Mouse (Mus musculus) C2C12 (cell line): ENCODE measurements around the gene Gsdme. TPM values are rescaled to one million over a fixed set of nuclear protein-coding genes. Genes with fewer than 3 reads are reported as not detected.
A peak's percentile ranks its signal among the peaks of the same experiment; 100 is the strongest.

Source experiments
- H3K27me3 ChIP-seq: one replicate; pipeline ENCODE4 v1.6.1; 2011; ENCODE audit not compliant: control insufficient read depth, insufficient read depth, insufficient read length
- H3K36me3 ChIP-seq: one replicate; pipeline ENCODE4 v1.6.1; 2011; ENCODE audit not compliant: control insufficient read depth, insufficient read depth
- H3K4me3 ChIP-seq: one replicate; pipeline ENCODE4 v1.5.1; 2011; ENCODE audit warnings: mild to moderate bottlenecking, control low read depth; ENCODE audit not compliant: poor library complexity, insufficient read depth, severe bottlenecking
- H3K79me2 ChIP-seq: one replicate; pipeline ENCODE4 v1.6.1; 2011; ENCODE audit not compliant: control insufficient read depth, insufficient read depth
- H3K79me3 ChIP-seq: one replicate; pipeline ENCODE4 v1.6.1; 2011; ENCODE audit warnings: low read depth, control low read depth
- H3ac ChIP-seq: one replicate; pipeline ENCODE3; 2011; ENCODE audit warnings: low read depth; ENCODE audit not compliant: control insufficient read depth, insufficient read length
- CEBPB ChIP-seq: IDR thresholded peaks from one replicate; pipeline ENCODE4 v1.6.1; 2011; ENCODE audit warnings: low read depth, mild to moderate bottlenecking, control low read depth, moderate library complexity
- CTCF ChIP-seq: IDR thresholded peaks from one replicate; pipeline ENCODE4 v1.5.1; 2011; ENCODE audit not compliant: control insufficient read depth, insufficient read depth, insufficient read length
- FOSL1 ChIP-seq: IDR thresholded peaks from one replicate; pipeline ENCODE4 v1.8.0; 2011; ENCODE audit warnings: mild to moderate bottlenecking, low read length; ENCODE audit not compliant: poor library complexity, insufficient read depth, severe bottlenecking
- MAX ChIP-seq: IDR thresholded peaks from one replicate; pipeline ENCODE4 v1.6.1; 2011; ENCODE audit warnings: mild to moderate bottlenecking, control low read depth
- MYOD1 ChIP-seq: IDR thresholded peaks from one replicate; pipeline ENCODE4 v1.6.1; 2011; ENCODE audit warnings: low read depth; ENCODE audit not compliant: control insufficient read depth, insufficient read length
- MYOG ChIP-seq: IDR thresholded peaks from one replicate; pipeline ENCODE4 v1.6.1; 2011; ENCODE audit not compliant: control insufficient read depth, insufficient read length; ENCODE audit errors: extremely low read depth
- USF1 ChIP-seq: IDR thresholded peaks from one replicate; pipeline ENCODE4 v1.6.1; 2011; ENCODE audit warnings: low read depth, mild to moderate bottlenecking, control low read depth, moderate library complexity
- polyA plus RNA-seq: library from polyadenylated mRNA; unstranded; fragments of >200 nt; fragmentation: generic; extraction: Trizol; gene quantifications from one replicate; pipeline ENCODE4 v1.2.1, GENCODE M21; 2012; ENCODE audit warnings: missing spikeins

The Gsdme gene
- polyA plus RNA-seq, 1 experiment = 22.3 TPM

- Histone ChIP-seq H3K36me3 (no peaks in the 10 kb centered on the region), H3K79me3 (no peaks in the 10 kb centered on the region)
Measured at GRCm38 (mm10) chr6:50286881-50287280, 23.2 kb upstream of the Gsdme start.

GRCm38 (mm10) chr6:50279642-50280041 is 16.0 kb upstream of the Gsdme start:
- H3K79me2 ChIP-seq = no peaks in the 10 kb centered on the region
- no peaks in the 10 kb centered on the region for H3K79me3 ChIP-seq
- no peaks in the 10 kb centered on the region for H3K36me3 ChIP-seq
- no peak overlapping the region for H3ac ChIP-seq
- TF ChIP-seq FOSL1 = no peak
- no peak for TF ChIP-seq CEBPB
- TF ChIP-seq MYOG = no peak
- no peak for TF ChIP-seq MAX
- TF ChIP-seq MYOD1 = no peak
- no peak for TF ChIP-seq CTCF
- TF ChIP-seq USF1 = no peak
- H3K27me3 ChIP-seq = no peaks in the 10 kb centered on the region
- no peak overlapping the region for H3K4me3 ChIP-seq

More at GRCm38 (mm10) chr6:50286881-50287280, 23.2 kb upstream of the Gsdme start:
- no peak overlapping the region for H3K4me3 ChIP-seq
- no peaks in the 10 kb centered on the region for H3K27me3 ChIP-seq
- TF ChIP-seq CEBPB = no peak
- no peak for TF ChIP-seq MAX
- TF ChIP-seq FOSL1 = no peak
- no peak for TF ChIP-seq MYOD1
- no peak for TF ChIP-seq CTCF
- TF ChIP-seq MYOG = no peak
- H3K79me2 ChIP-seq = no peaks in the 10 kb centered on the region
- no peak overlapping the region for H3ac ChIP-seq

- no peak overlapping the region for H3ac ChIP-seq
- no peak for TF ChIP-seq MAX
- TF ChIP-seq MYOD1 = no peak
- TF ChIP-seq MYOG = no peak
- no peak for TF ChIP-seq CEBPB
- H3K36me3 ChIP-seq = no peaks in the 10 kb centered on the region
- H3K79me2 ChIP-seq = no peaks in the 10 kb centered on the region
- no peaks in the 10 kb centered on the region for H3K79me3 ChIP-seq
- no peaks in the 10 kb centered on the region for H3K27me3 ChIP-seq
- no peak overlapping the region for H3K4me3 ChIP-seq
Measured at GRCm38 (mm10) chr6:50273947-50274346, 10.3 kb upstream of the Gsdme start.

DNA sequence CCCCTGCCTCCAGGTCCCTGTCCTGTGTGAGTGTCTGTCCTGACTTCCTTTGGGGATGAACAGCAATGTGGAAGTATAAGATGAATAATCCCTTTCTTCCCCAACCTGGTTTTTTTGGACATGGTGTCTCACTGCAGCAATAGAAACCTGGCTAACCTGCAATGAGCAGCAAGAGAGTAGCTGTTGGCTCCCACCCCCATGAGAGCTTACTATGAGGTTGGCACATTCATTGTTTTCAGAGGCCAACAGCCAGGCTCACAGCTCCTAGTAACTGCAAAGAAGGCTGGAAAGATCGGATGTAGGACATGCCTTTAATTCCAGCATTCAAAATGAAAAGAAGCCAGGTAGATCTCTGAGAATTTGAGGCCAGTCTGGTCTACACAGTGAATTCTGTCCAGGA is 9.8 kb upstream of the Gsdme start:
- Histone ChIP-seq H3K79me2 (no peaks in the 10 kb centered on the region), H3ac (no peak overlapping the region), H3K36me3 (no peaks in the 10 kb centered on the region), H3K79me3 (no peaks in the 10 kb centered on the region), H3K4me3 (no peak overlapping the region), H3K27me3 (no peaks in the 10 kb centered on the region)
- no peak for TF ChIP-seq MAX
- no peak for TF ChIP-seq MYOG
- no peak for TF ChIP-seq MYOD1
- no peak for TF ChIP-seq CEBPB
- no peak for TF ChIP-seq USF1
- TF ChIP-seq CTCF = no peak
- TF ChIP-seq FOSL1 = no peak

DNA sequence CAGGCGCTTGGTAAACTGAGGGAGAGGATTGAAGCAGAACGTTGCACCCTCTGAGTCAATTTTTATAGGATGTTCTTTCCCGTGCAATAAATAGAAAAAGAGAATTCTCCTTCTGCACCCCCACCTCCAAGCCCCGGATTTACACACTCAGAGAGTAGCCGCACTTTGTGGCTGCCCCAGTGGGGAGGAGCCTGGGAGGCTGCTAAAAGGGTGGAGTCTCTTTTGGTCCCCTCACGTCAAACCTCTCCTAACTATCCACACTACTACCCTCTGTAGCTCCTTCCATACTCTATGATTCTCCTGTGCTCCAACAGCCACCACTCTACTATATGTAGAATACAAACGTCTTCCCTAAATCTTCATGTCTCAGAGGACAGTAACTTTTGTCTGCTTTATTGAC is 1.4 kb downstream of the Gsdme start:
- Histone ChIP-seq H3K27me3 (no peaks in the 10 kb centered on the region), H3K79me3 (peaks cover 34% of the 10 kb centered on the region), H3K36me3 (no peaks in the 10 kb centered on the region), H3ac (peak overlapping the region; percentile 52), H3K79me2 (peaks cover 51% of the 10 kb centered on the region), H3K4me3 (peak overlapping the region; percentile 33)
- TF ChIP-seq MAX = no peak
- TF ChIP-seq CEBPB = no peak

DNA sequence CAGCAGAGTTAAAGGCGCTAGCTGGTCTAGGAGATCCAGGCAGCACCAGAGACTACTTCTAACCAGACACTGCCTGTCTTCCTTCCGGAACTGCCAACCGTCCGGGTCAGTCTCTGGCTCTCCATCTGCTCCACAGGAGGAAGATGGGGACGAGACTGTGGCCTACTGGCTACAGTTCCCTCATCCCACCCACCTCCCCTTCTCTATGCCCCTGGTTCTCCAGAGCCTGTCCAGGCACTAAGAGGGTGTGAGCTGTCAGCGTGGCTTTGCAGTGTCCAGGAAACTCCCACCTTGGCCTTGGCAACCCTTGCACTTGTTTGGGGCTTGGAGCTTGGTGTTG is 1.8 kb downstream of the Gsdme start:
- no peak for TF ChIP-seq MYOD1
- TF ChIP-seq CTCF = no peak
- no peak for TF ChIP-seq MAX
- TF ChIP-seq CEBPB = no peak
- TF ChIP-seq USF1 = no peak
- no peak for TF ChIP-seq MYOG
- no peak for TF ChIP-seq FOSL1
- peak overlapping the region; percentile 52 for H3ac ChIP-seq
- H3K36me3 ChIP-seq = no peaks in the 10 kb centered on the region
- H3K79me2 ChIP-seq = peaks cover 55% of the 10 kb centered on the region
- H3K79me3 ChIP-seq = peaks cover 38% of the 10 kb centered on the region
- peak overlapping the region; percentile 33 for H3K4me3 ChIP-seq
- no peaks in the 10 kb centered on the region for H3K27me3 ChIP-seq
